Comparison of ENCODE assay signal across 8 mouse cellular contexts in the genomic region with DNA sequence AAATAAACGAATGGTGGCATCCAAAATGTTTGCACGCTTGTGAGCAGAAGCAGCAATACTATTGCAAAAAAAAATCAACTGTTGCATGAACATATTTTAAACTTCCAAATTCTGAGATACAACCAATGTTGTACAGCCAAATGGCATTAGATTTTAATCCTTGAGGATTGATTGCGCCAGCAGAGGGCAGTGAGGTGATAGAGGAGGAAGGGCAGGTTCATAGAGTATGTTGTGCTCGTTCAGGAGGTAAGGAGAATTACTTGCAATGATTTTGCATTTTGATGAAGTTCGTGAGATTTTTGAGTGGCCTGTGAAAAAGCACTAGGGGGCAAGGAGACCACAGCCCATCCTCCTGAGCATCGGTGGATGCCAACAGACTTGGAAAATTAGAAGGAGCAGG. TPM values are rescaled to one million over a fixed set of nuclear protein-coding genes. Genes with fewer than 3 reads are reported as not detected.
DNase-seq lines count a peak whose midpoint lies in the region; ATAC-seq lines count a peak whose summit lies in the region.

No protein-coding gene starts in this region.

- DNase-seq in ovary, postnatal 36 days (ENCODE audit: low spot score) = peak; percentile 52
- DNase-seq in ovary, postnatal 10 days (ENCODE audit: low spot score) = no peak
- peak; percentile 34 for DNase-seq in adrenal gland, adult 8-10 months
- peak; percentile 73 for DNase-seq in embryo, embryonic 10 days (ENCODE audit: low spot score)
- DNase-seq in heart, postnatal 36 days = peak; percentile 67 to 73
- DNase-seq in left cerebral cortex, postnatal 14 days (ENCODE audit: low spot score in 2 of 2) = peak; percentile 55 to 75
- no peak for DNase-seq in thymus, postnatal 36 days

- intact Hi-C loops in heart, postnatal 36 days (cut with DNase I) = loop anchor here (1.0 to 5.0 kb wide), 5 partner anchors 36 to 371 kb away; a partner anchor contains a TSS
- intact Hi-C loops in left cerebral cortex, postnatal 14 days (cut with DNase I) = loop anchor here (2.0 to 10.0 kb wide), 2 partner anchors 92 to 372 kb away; no protein-coding TSS in a partner anchor

- peak; percentile 92 for ATAC-seq in neutrophil, adult 5-6 weeks (ENCODE audit: extremely low read depth, insufficient number of reproducible peaks, low FRiP score, poor library complexity, severe bottlenecking)

RNA-seq across cellular contexts. Expression of a gene that starts 33.8 kb away (rescaled TPM):
- not detected for total RNA-seq in adrenal gland, adult 8-10 months (2022)
- total RNA-seq in heart, postnatal 36 days (2021) = under 1 TPM; 0.14 to 0.19 TPM
- under 1 TPM in 1 of 2 experiments, not detected in 1; 0.34 TPM for total RNA-seq in left cerebral cortex, postnatal 14 days (2021)
- 0.35 TPM in 1 of 2 replicates, not detected in the other for total RNA-seq in neutrophil, adult 5-6 weeks (2017)

Comparison
In these comparisons a context has a peak if more than half of its experiments do, and no peak if none do; other contexts are left out.
1. DNase-seq: peak in ovary, postnatal 36 days (single experiment), adrenal gland, adult 8-10 months (single experiment), embryo, embryonic 10 days (single experiment), heart, postnatal 36 days (2 of 2) and left cerebral cortex, postnatal 14 days (2 of 2); none in ovary, postnatal 10 days (single experiment) and thymus, postnatal 36 days (0 of 2).